Mouse (Mus musculus) intestine, embryonic 14.5 days (tissue): ENCODE results near the gene Cdh16. TPM values are rescaled to one million over a fixed set of nuclear protein-coding genes. Genes with fewer than 3 reads are reported as not detected.

Experiments used
- ATAC-seq: fragments of 200-750 bp; cut with Nextera tagmentation; replicated peaks from 2 replicates; pipeline ENCODE4 v1.8.0; 2017; ENCODE audit warnings: low read depth, moderate number of reproducible peaks, moderate TSS enrichment, moderate library complexity; ENCODE audit not compliant: low FRiP score, low TSS enrichment
- DNase-seq: peaks from one replicate; pipeline ENCODE4 v3.0.0-alpha.2; 2018; ENCODE audit warnings: low spot score
- H3K27ac ChIP-seq: fragments of 300-500 bp; sonication (generic); 2 replicates; pipeline ENCODE4 v1.5.1; 2014; ENCODE audit warnings: low read depth, mild to moderate bottlenecking, control low read depth
- H3K27me3 ChIP-seq: fragments of 300-500 bp; sonication (generic); replicated peaks from 2 replicates; pipeline ENCODE4 v1.6.1; 2014; ENCODE audit warnings: low read length, control low read depth; ENCODE audit not compliant: control insufficient read depth, insufficient read depth
- H3K36me3 ChIP-seq: fragments of 300-500 bp; sonication (generic); 2 replicates; pipeline ENCODE4 v1.6.1; 2014; ENCODE audit warnings: low read length, control low read depth; ENCODE audit not compliant: control insufficient read depth, insufficient read depth
- H3K4me1 ChIP-seq: fragments of 300-500 bp; sonication (generic); replicated peaks from 2 replicates; pipeline ENCODE4 v1.6.1; 2014; ENCODE audit warnings: low read length, control low read depth, mixed read lengths; ENCODE audit not compliant: control insufficient read depth, insufficient read depth
- H3K4me2 ChIP-seq: fragments of 300-500 bp; sonication (generic); 2 replicates; pipeline ENCODE4 v1.6.1; 2014; ENCODE audit warnings: low read length
- H3K4me3 ChIP-seq: fragments of 300-500 bp; sonication (generic); 2 replicates; pipeline ENCODE4 v1.5.1; 2014; ENCODE audit warnings: low read depth, low read length, control low read depth, mixed read lengths
- H3K9ac ChIP-seq: fragments of 300-500 bp; sonication (generic); 2 replicates; pipeline ENCODE4 v1.6.1; 2014; ENCODE audit warnings: mild to moderate bottlenecking, low read length
- H3K9me3 ChIP-seq: fragments of 300-500 bp; sonication (generic); 2 replicates; pipeline ENCODE4 v1.6.1; 2016; ENCODE audit warnings: low read length, control low read depth; ENCODE audit not compliant: control insufficient read depth
- WGBS: fragments of 180-500 bp; shearing (Covaris S2); extraction: QIAGEN DNeasy Blood & Tissue Kit; methylation state at CpG from one replicate; pipeline ENCODE4 v1.1.7; 2014; 5-methylcytosine and 5-hydroxymethylcytosine counted together
- polyA plus RNA-seq: library from polyadenylated mRNA; unstranded; fragments of >200 nt; fragmentation: Nextera tagmentation; extraction: Ambion mirVana; gene quantifications from 2 replicates; pipeline ENCODE4 v1.2.1, GENCODE M21; 2014

The Cdh16 gene
- polyA plus RNA-seq, 1 experiment from 2014 or later, result 0.42 TPM

- H3K4me2 ChIP-seq, result no peak overlapping the region
- H3K4me3 ChIP-seq, result no peak overlapping the region
- WGBS, result 86% methylated on average over 2 of the region's 2 CpGs
- ATAC-seq (no peak), DNase-seq (no peak)
- no peaks in the 10 kb centered on the region for H3K27me3 ChIP-seq
- peaks cover 13% of the 10 kb centered on the region; the same call in 1 of the 2 replicates for H3K4me1 ChIP-seq
- H3K36me3 ChIP-seq, result no peaks in the 10 kb centered on the region
- H3K9me3 ChIP-seq, result no peaks in the 10 kb centered on the region
- no peak overlapping the region for H3K9ac ChIP-seq
- H3K27ac ChIP-seq, result no peak overlapping the region
Observed at GRCm38 (mm10) chr8:104607944-104608343, 16.3 kb downstream of the Cdh16 start.

- no peak for DNase-seq
- H3K27ac ChIP-seq, result no peak overlapping the region
- 29% methylated on average over 6 of the region's 6 CpGs for WGBS
Observed at GRCm38 (mm10) chr8:104606329-104606728, 17.9 kb downstream of the Cdh16 start.

GRCm38 (mm10) chr8:104603245-104603593 lies 21.0 kb downstream of the Cdh16 start:
- Histone ChIP-seq H3K4me1 (peaks cover 13% of the 10 kb centered on the region), H3K27me3 (0 out of 2 replicates have a peak, but pooled peaks cover 5% of the 10 kb centered on the region), H3K9me3 (no peaks in the 10 kb centered on the region), H3K9ac (no peak overlapping the region), H3K4me2 (no peak overlapping the region), H3K27ac (no peak overlapping the region), H3K4me3 (no peak overlapping the region), H3K36me3 (no peaks in the 10 kb centered on the region)
- ATAC-seq (no peak), DNase-seq (no peak)
- whole genome bisulfite sequencing, result 64% methylated on average over 4 of the region's 4 CpGs

More at GRCm38 (mm10) chr8:104606329-104606728, 17.9 kb downstream of the Cdh16 start:
- Histone ChIP-seq H3K4me3 (no peak overlapping the region), H3K9me3 (no peaks in the 10 kb centered on the region), H3K36me3 (no peaks in the 10 kb centered on the region), H3K4me2 (no peak overlapping the region), H3K9ac (no peak overlapping the region), H3K4me1 (peaks cover 14% of the 10 kb centered on the region), H3K27me3 (no peaks in the 10 kb centered on the region)
- no peak for ATAC-seq

- Histone ChIP-seq H3K4me1 (peaks cover 15% of the 10 kb centered on the region), H3K4me3 (peak overlapping the region; percentile 19), H3K9ac (no peak overlapping the region), H3K27ac (no peak overlapping the region), H3K9me3 (no peaks in the 10 kb centered on the region), H3K4me2 (peak overlapping the region; percentile 45), H3K36me3 (no peaks in the 10 kb centered on the region), H3K27me3 (0 out of 2 replicates have a peak, but pooled peaks cover 5% of the 10 kb centered on the region)
- peak; percentile 88 for ATAC-seq
- WGBS, result 20% methylated on average over 21 of the region's 21 CpGs
- DNase-seq, result peak; percentile 91
Observed at GRCm38 (mm10) chr8:104602468-104603244, 21.5 kb downstream of the Cdh16 start.

GRCm38 (mm10) chr8:104601941-104602371 lies 22.2 kb downstream of the Cdh16 start:
- Histone ChIP-seq H3K4me3 (peak overlapping the region; percentile 19), H3K4me2 (peak overlapping the region; percentile 45), H3K4me1 (peaks cover 20% of the 10 kb centered on the region), H3K9ac (no peak overlapping the region), H3K36me3 (no peaks in the 10 kb centered on the region), H3K9me3 (no peaks in the 10 kb centered on the region), H3K27me3 (0 out of 2 replicates have a peak, but pooled peaks cover 5% of the 10 kb centered on the region), H3K27ac (no peak overlapping the region)
- peak; percentile 63 for DNase-seq
- ATAC-seq, result peak; percentile 25; the same call in 1 of the 2 replicates
- 3% methylated on average over 12 of the region's 12 CpGs for WGBS

GRCm38 (mm10) chr8:104601386-104601785 lies 22.8 kb downstream of the Cdh16 start:
- peak; percentile 51 for DNase-seq
- WGBS, result 20% methylated on average over 7 of the region's 7 CpGs
- H3K9ac ChIP-seq, result no peak overlapping the region

GRCm38 (mm10) chr8:104598496-104598895 lies 25.7 kb downstream of the Cdh16 start:
- Histone ChIP-seq H3K27me3 (0 out of 2 replicates have a peak, but pooled peaks cover 5% of the 10 kb centered on the region), H3K4me2 (no peak overlapping the region), H3K9me3 (no peaks in the 10 kb centered on the region), H3K9ac (no peak overlapping the region), H3K4me3 (no peak overlapping the region), H3K36me3 (peaks cover 27% of the 10 kb centered on the region), H3K4me1 (peaks cover 13% of the 10 kb centered on the region; the same call in 1 of the 2 replicates), H3K27ac (no peak overlapping the region)
- no peak for ATAC-seq
- DNase-seq, result peak; percentile 48
- 31% methylated on average over 6 of the region's 6 CpGs for WGBS

More at GRCm38 (mm10) chr8:104601386-104601785, 22.8 kb downstream of the Cdh16 start:
- H3K36me3 ChIP-seq, result no peaks in the 10 kb centered on the region
- ATAC-seq, result no peak
- H3K4me3 ChIP-seq, result no peak overlapping the region
- H3K9me3 ChIP-seq, result no peaks in the 10 kb centered on the region
- H3K4me1 ChIP-seq, result peaks cover 17% of the 10 kb centered on the region
- H3K27me3 ChIP-seq, result 0 out of 2 replicates have a peak, but pooled peaks cover 5% of the 10 kb centered on the region
- H3K27ac ChIP-seq, result no peak overlapping the region
- H3K4me2 ChIP-seq, result peak overlapping the region; percentile 45

- 37% methylated on average over 6 of the region's 6 CpGs for WGBS
- ATAC-seq (no peak), DNase-seq (peak; percentile 51)
- Histone ChIP-seq H3K4me3 (no peak overlapping the region), H3K9me3 (no peaks in the 10 kb centered on the region), H3K27ac (no peak overlapping the region; the same call in 1 of the 2 replicates), H3K4me2 (no peak overlapping the region), H3K4me1 (peaks cover 13% of the 10 kb centered on the region), H3K36me3 (peaks cover 27% of the 10 kb centered on the region), H3K27me3 (0 out of 2 replicates have a peak, but pooled peaks cover 5% of the 10 kb centered on the region), H3K9ac (no peak overlapping the region)
Observed at GRCm38 (mm10) chr8:104597656-104598055, 26.5 kb downstream of the Cdh16 start.
